Mouse (Mus musculus): ENCODE data around the gene Zfp91.

GRCm38 (mm10) chr19:12831559-12831958, 35.6 kb upstream of the Zfp91 start:
- no peak for TF ChIP-seq CTCF (IDR thresholded peaks at IDR 0.05; ENCODE audit: borderline replicate concordance, control insufficient read depth, extremely low read depth, insufficient read depth, low read length, poor library complexity)
- no peak for TF ChIP-seq POLR2A (IDR thresholded peaks at IDR 0.05; ENCODE audit: control insufficient read depth, extremely low read depth, insufficient read depth, low read length, poor library complexity)

Data from thymus, adult 2 months (tissue).